Mouse (Mus musculus) intestine, embryonic 15.5 days (tissue): ENCODE data around the gene Ly6g6f. TPM values are rescaled to one million over a fixed set of nuclear protein-coding genes. Genes with fewer than 3 reads are reported as not detected.

Source experiments
- ATAC-seq: fragments of 200-750 bp; cut with Nextera tagmentation; 2 replicates; pipeline ENCODE4 v1.8.0; 2017; ENCODE audit warnings: moderate TSS enrichment, moderate library complexity
- H3K27ac ChIP-seq: fragments of 300-500 bp; sonication (generic); 2 replicates; pipeline ENCODE4 v1.5.1; 2015; ENCODE audit warnings: mild to moderate bottlenecking, inconsistent platforms
- H3K27me3 ChIP-seq: fragments of 300-500 bp; sonication (generic); replicated peaks from 2 replicates; pipeline ENCODE4 v1.6.1; 2015; ENCODE audit warnings: inconsistent platforms
- H3K36me3 ChIP-seq: fragments of 300-500 bp; sonication (generic); 2 replicates; pipeline ENCODE4 v1.6.1; 2015; ENCODE audit warnings: inconsistent platforms
- H3K4me1 ChIP-seq: fragments of 300-500 bp; sonication (generic); replicated peaks from 2 replicates; pipeline ENCODE4 v1.6.1; 2015; ENCODE audit warnings: inconsistent platforms
- H3K4me2 ChIP-seq: fragments of 300-500 bp; sonication (generic); replicated peaks from 2 replicates; pipeline ENCODE4 v1.6.1; 2015; ENCODE audit warnings: mild to moderate bottlenecking, inconsistent platforms
- H3K4me3 ChIP-seq: fragments of 300-500 bp; sonication (generic); replicated peaks from 2 replicates; pipeline ENCODE4 v1.5.1; 2015; ENCODE audit warnings: inconsistent platforms
- H3K9ac ChIP-seq: fragments of 300-500 bp; sonication (generic); 2 replicates; pipeline ENCODE4 v1.6.1; 2015; ENCODE audit warnings: inconsistent platforms
- H3K9me3 ChIP-seq: fragments of 300-500 bp; sonication (generic); 2 replicates; pipeline ENCODE4 v1.6.1; 2016; ENCODE audit warnings: inconsistent platforms
- WGBS: fragments of 180-500 bp; shearing (Covaris S2); methylation state at CpG from one replicate; pipeline ENCODE4 v1.1.7; 2015; 5-methylcytosine and 5-hydroxymethylcytosine counted together
- polyA plus RNA-seq: library from polyadenylated mRNA; unstranded; fragments of >200 nt; fragmentation: Nextera tagmentation; extraction: Ambion mirVana; gene quantifications from 2 replicates; pipeline ENCODE4 v1.2.1, GENCODE M21; 2015

The Ly6g6f gene
- polyA plus RNA-seq = 0.24 and 0.33 TPM in 2 replicates

GRCm38 (mm10) chr17:35085208-35085865, at the start of gene Ly6g6f:
Gene Ly6g6f, minus strand, starts transcription at chr17:35085610.
- 61% methylated on average over 7 of the region's 7 CpGs for WGBS
- Histone ChIP-seq H3K4me1 (peaks cover 14% of the 10 kb centered on the region), H3K9me3 (no peaks in the 10 kb centered on the region), H3K36me3 (no peaks in the 10 kb centered on the region), H3K4me2 (no peak within 1 kb of the TSS), H3K4me3 (no peak within 1 kb of the TSS), H3K27ac (no peak within 1 kb of the TSS), H3K9ac (no peak within 1 kb of the TSS), H3K27me3 (no peaks in the 10 kb centered on the region)
- ATAC-seq = no peak

- Histone ChIP-seq H3K27me3 (no peaks in the 10 kb centered on the region), H3K9ac (peak within 1 kb of the TSS; percentile 76), H3K4me2 (peak within 1 kb of the TSS; percentile 69), H3K9me3 (no peaks in the 10 kb centered on the region), H3K36me3 (peaks cover 18% of the 10 kb centered on the region), H3K4me1 (peaks cover 10% of the 10 kb centered on the region), H3K27ac (peak within 1 kb of the TSS; percentile 95), H3K4me3 (peak within 1 kb of the TSS; percentile 68)
- under 1% methylated on average over 66 of the region's 66 CpGs for WGBS
- ATAC-seq = peak; percentile 95
These were observed 49.6 kb upstream of the Ly6g6f start, which contains the start of gene Bag6 for GRCm38 (mm10) chr17:35134801-35135590. Gene Bag6, plus strand, starts transcription at chr17:35135178.

GRCm38 (mm10) chr17:35133517-35133916, 48.1 kb upstream of the Ly6g6f start:
- no peak overlapping the region for H3K4me3 ChIP-seq
- H3K27ac ChIP-seq = no peak overlapping the region
- H3K9ac ChIP-seq = no peak overlapping the region
- no peaks in the 10 kb centered on the region for H3K27me3 ChIP-seq
- no peak for ATAC-seq
- H3K4me1 ChIP-seq = peaks cover 10% of the 10 kb centered on the region
- WGBS = 95% methylated on average over 7 of the region's 7 CpGs
- H3K9me3 ChIP-seq = no peaks in the 10 kb centered on the region
- peaks cover 4% of the 10 kb centered on the region for H3K36me3 ChIP-seq
- H3K4me2 ChIP-seq = no peak overlapping the region

- Histone ChIP-seq H3K9ac (no peak overlapping the region), H3K27me3 (no peaks in the 10 kb centered on the region), H3K4me1 (peaks cover 14% of the 10 kb centered on the region), H3K4me2 (no peak overlapping the region), H3K36me3 (0 out of 2 replicates have a peak, but pooled peaks cover 3% of the 10 kb centered on the region), H3K4me3 (no peak overlapping the region), H3K9me3 (no peaks in the 10 kb centered on the region), H3K27ac (no peak overlapping the region)
- WGBS = 64% methylated on average over 3 of the region's 3 CpGs
- ATAC-seq = no peak
These were observed 46.8 kb upstream of the Ly6g6f start for GRCm38 (mm10) chr17:35132174-35132560.

GRCm38 (mm10) chr17:35131500-35132173, 46.2 kb upstream of the Ly6g6f start, which contains the start of gene Apom:
Gene Apom, minus strand, starts transcription at chr17:35132050.
- Histone ChIP-seq H3K4me1 (peaks cover 18% of the 10 kb centered on the region), H3K9me3 (no peaks in the 10 kb centered on the region), H3K36me3 (0 out of 2 replicates have a peak, but pooled peaks cover 3% of the 10 kb centered on the region), H3K27ac (no peak within 1 kb of the TSS), H3K27me3 (no peaks in the 10 kb centered on the region), H3K9ac (no peak within 1 kb of the TSS), H3K4me3 (no peak within 1 kb of the TSS), H3K4me2 (no peak within 1 kb of the TSS)
- WGBS = 69% methylated on average over 15 of the region's 15 CpGs
- no peak for ATAC-seq

GRCm38 (mm10) chr17:35131038-35131437, 45.6 kb upstream of the Ly6g6f start:
- Histone ChIP-seq H3K4me2 (no peak overlapping the region), H3K4me1 (peaks cover 14% of the 10 kb centered on the region), H3K27ac (no peak overlapping the region), H3K9ac (no peak overlapping the region), H3K4me3 (no peak overlapping the region), H3K27me3 (no peaks in the 10 kb centered on the region), H3K36me3 (0 out of 2 replicates have a peak, but pooled peaks cover 3% of the 10 kb centered on the region), H3K9me3 (no peaks in the 10 kb centered on the region)
- 85% methylated on average over 8 of the region's 8 CpGs for WGBS
- no peak for ATAC-seq

- no peak overlapping the region for H3K4me2 ChIP-seq
- no peak overlapping the region for H3K4me3 ChIP-seq
- WGBS = 72% methylated on average over 11 of the region's 11 CpGs
- no peaks in the 10 kb centered on the region for H3K9me3 ChIP-seq
- ATAC-seq = no peak
- no peak overlapping the region for H3K9ac ChIP-seq
- no peaks in the 10 kb centered on the region for H3K27me3 ChIP-seq
- H3K27ac ChIP-seq = no peak overlapping the region
- H3K4me1 ChIP-seq = peaks cover 24% of the 10 kb centered on the region
- H3K36me3 ChIP-seq = 0 out of 2 replicates have a peak, but pooled peaks cover 3% of the 10 kb centered on the region
These were observed 43.6 kb upstream of the Ly6g6f start for GRCm38 (mm10) chr17:35128996-35129395.

- WGBS = 59% methylated on average over 13 of the region's 13 CpGs
- H3K27me3 ChIP-seq = no peaks in the 10 kb centered on the region
- H3K9ac ChIP-seq = peak overlapping the region; percentile 57
- 0 out of 2 replicates have a peak, but pooled peaks cover 3% of the 10 kb centered on the region for H3K36me3 ChIP-seq
- peaks cover 27% of the 10 kb centered on the region for H3K4me1 ChIP-seq
- H3K4me3 ChIP-seq = peak overlapping the region; percentile 56
- no peaks in the 10 kb centered on the region for H3K9me3 ChIP-seq
- H3K4me2 ChIP-seq = peak overlapping the region; percentile 79
- ATAC-seq = no peak
- H3K27ac ChIP-seq = 0 out of 2 replicates have a peak overlapping the region, but pooled peaks have one; percentile 78
These were observed 41.6 kb upstream of the Ly6g6f start for GRCm38 (mm10) chr17:35127017-35127416.

- peaks cover 27% of the 10 kb centered on the region for H3K4me1 ChIP-seq
- peak; percentile 73 for ATAC-seq
- no peaks in the 10 kb centered on the region for H3K27me3 ChIP-seq
- peak within 1 kb of the TSS; percentile 57 for H3K9ac ChIP-seq
- H3K36me3 ChIP-seq = 0 out of 2 replicates have a peak, but pooled peaks cover 3% of the 10 kb centered on the region
- H3K9me3 ChIP-seq = no peaks in the 10 kb centered on the region
- peak within 1 kb of the TSS; percentile 56 for H3K4me3 ChIP-seq
- peak within 1 kb of the TSS; percentile 79 for H3K4me2 ChIP-seq
- WGBS = under 1% methylated on average over 36 of the region's 36 CpGs
- peak within 1 kb of the TSS; percentile 78 for H3K27ac ChIP-seq
These were observed 40.8 kb upstream of the Ly6g6f start, which contains the start of gene D17H6S53E for GRCm38 (mm10) chr17:35126206-35126611. Gene D17H6S53E, plus strand, starts transcription at chr17:35126373.

- no peak for ATAC-seq
- no peaks in the 10 kb centered on the region for H3K9me3 ChIP-seq
- WGBS = 23% methylated on average over 6 of the region's 6 CpGs
These were observed 40.2 kb upstream of the Ly6g6f start for GRCm38 (mm10) chr17:35125578-35125977.

GRCm38 (mm10) chr17:35125081-35125480, 39.7 kb upstream of the Ly6g6f start:
- Histone ChIP-seq H3K9ac (0 out of 2 replicates have a peak overlapping the region, but pooled peaks have one; percentile 57), H3K27ac (peak overlapping the region; percentile 78), H3K4me3 (no peak overlapping the region), H3K9me3 (no peaks in the 10 kb centered on the region), H3K4me2 (peak overlapping the region; percentile 79), H3K4me1 (peaks cover 30% of the 10 kb centered on the region), H3K36me3 (0 out of 2 replicates have a peak, but pooled peaks cover 3% of the 10 kb centered on the region), H3K27me3 (no peaks in the 10 kb centered on the region)
- 85% methylated on average over 1 of the region's 1 CpGs for WGBS
- no peak for ATAC-seq

More at GRCm38 (mm10) chr17:35125578-35125977, 40.2 kb upstream of the Ly6g6f start:
- Histone ChIP-seq H3K4me2 (peak overlapping the region; percentile 79), H3K27ac (peak overlapping the region; percentile 78), H3K27me3 (no peaks in the 10 kb centered on the region), H3K4me1 (peaks cover 27% of the 10 kb centered on the region), H3K4me3 (peak overlapping the region; percentile 56), H3K36me3 (0 out of 2 replicates have a peak, but pooled peaks cover 3% of the 10 kb centered on the region), H3K9ac (peak overlapping the region; percentile 57)
